Mouse (Mus musculus) heart, embryonic 14.5 days (tissue): ENCODE data around the gene Cst9. TPM values are rescaled to one million over a fixed set of nuclear protein-coding genes. Genes with fewer than 3 reads are reported as not detected.

Experiments
- ATAC-seq: fragments of 200-750 bp; cut with Nextera tagmentation; 2 replicates; pipeline ENCODE4 v1.8.0; 2017; ENCODE audit warnings: low read depth, moderate TSS enrichment; ENCODE audit not compliant: insufficient number of reproducible peaks, insufficient read depth, low FRiP score
- H3K27ac ChIP-seq, 2 experiments: fragments of 200-500 bp in 1 of 2; fragments of 300-500 bp in 1 of 2; sonication (generic) in 1 of 2; replicated peaks in 1 of 2; 2 replicates each; pipeline ENCODE4 v1.5.1; 2012 to 2014; ENCODE audit warnings: low read depth in 2 of 2, low read length in 2 of 2, control low read depth in 1 of 2, mild to moderate bottlenecking in 1 of 2, mixed read lengths in 1 of 2; ENCODE audit not compliant: control insufficient read depth in 1 of 2, insufficient read depth in 1 of 2
- H3K27me3 ChIP-seq: fragments of 300-500 bp; sonication (generic); 2 replicates; pipeline ENCODE4 v1.6.1; 2014; ENCODE audit warnings: mild to moderate bottlenecking, low read length, control low read depth; ENCODE audit not compliant: control insufficient read depth, insufficient read depth
- H3K36me3 ChIP-seq: fragments of 300-500 bp; sonication (generic); 2 replicates; pipeline ENCODE4 v1.6.1; 2014; ENCODE audit warnings: mild to moderate bottlenecking, control low read depth, low read length, mixed read lengths; ENCODE audit not compliant: control insufficient read depth, insufficient read depth
- H3K4me1 ChIP-seq, 2 experiments: fragments of 200-500 bp in 1 of 2; fragments of 300-500 bp in 1 of 2; sonication (generic) in 1 of 2; 2 replicates each; pipeline ENCODE4 v1.6.1; 2012 to 2014; ENCODE audit warnings: low read length in 2 of 2, control low read depth in 1 of 2, mixed read lengths in 1 of 2; ENCODE audit not compliant: control insufficient read depth in 2 of 2, insufficient read depth in 2 of 2
- H3K4me2 ChIP-seq: fragments of 300-500 bp; sonication (generic); 2 replicates; pipeline ENCODE4 v1.6.1; 2014; ENCODE audit warnings: mild to moderate bottlenecking, low read length
- H3K4me3 ChIP-seq, 2 experiments: fragments of 200-500 bp in 1 of 2; fragments of 300-500 bp in 1 of 2; sonication (generic) in 1 of 2; 2 replicates each; pipeline ENCODE4 v1.5.1; 2012 to 2014; ENCODE audit warnings: low read length in 2 of 2, mild to moderate bottlenecking in 2 of 2, control low read depth in 1 of 2, low read depth in 1 of 2, moderate library complexity in 1 of 2; ENCODE audit not compliant: control insufficient read depth in 1 of 2, insufficient read depth in 1 of 2
- H3K9ac ChIP-seq: fragments of 300-500 bp; sonication (generic); 2 replicates; pipeline ENCODE4 v1.6.1; 2014; ENCODE audit warnings: mild to moderate bottlenecking, low read length
- H3K9me3 ChIP-seq: fragments of 300-500 bp; sonication (generic); 2 replicates; pipeline ENCODE4 v1.6.1; 2016; ENCODE audit warnings: low read length, control low read depth; ENCODE audit not compliant: control insufficient read depth
- WGBS: fragments of 180-500 bp; shearing (Covaris S2); extraction: QIAGEN DNeasy Blood & Tissue Kit; methylation state at CpG from one replicate; pipeline ENCODE4 v1.1.7; 2014; 5-methylcytosine and 5-hydroxymethylcytosine counted together
- polyA plus RNA-seq: library from polyadenylated mRNA; unstranded; fragments of >200 nt; fragmentation: Nextera tagmentation; extraction: Ambion mirVana; gene quantifications from 2 replicates; pipeline ENCODE4 v1.2.1, GENCODE M21; 2014

Cst9 gene
- polyA plus RNA-seq, 1 experiment from 2014 or later = 6.8 TPM

- Histone ChIP-seq H3K4me1 (peaks cover 0 to 9% of the 10 kb centered on the region in 2 experiments; a peak in 1 of 4 replicates), H3K9ac (no peak within 1 kb of the TSS), H3K4me3 (no peak within 1 kb of the TSS), H3K27ac (peak within 1 kb of the TSS; percentile 17 to 74), H3K36me3 (no peaks in the 10 kb centered on the region), H3K27me3 (no peaks in the 10 kb centered on the region), H3K9me3 (no peaks in the 10 kb centered on the region), H3K4me2 (peak within 1 kb of the TSS; percentile 31; the same call in 1 of the 2 replicates)
- peak; percentile 75; the same call in 1 of the 2 replicates for ATAC-seq
- 6% methylated on average over 2 of the region's 2 CpGs for WGBS
Observed at GRCm38 (mm10) chr2:148864966-148865365, 30.0 kb downstream of the Cst9 start, which contains the start of gene 9230104L09Rik. TSS of gene 9230104L09Rik (minus strand) at chr2:148865038.

GRCm38 (mm10) chr2:148868959-148869358 is 34.0 kb downstream of the Cst9 start:
- 69% methylated on average over 1 of the region's 1 CpGs for WGBS
- H3K36me3 ChIP-seq = peaks cover 22% of the 10 kb centered on the region

GRCm38 (mm10) chr2:148870526-148870925 is 35.6 kb downstream of the Cst9 start:
- ATAC-seq = no peak
- no peak overlapping the region for H3K9ac ChIP-seq
- no peak overlapping the region for H3K4me2 ChIP-seq
- peaks cover 15 to 24% of the 10 kb centered on the region in 2 experiments for H3K4me1 ChIP-seq
- 79% methylated on average over 3 of the region's 3 CpGs for WGBS
- no peaks in the 10 kb centered on the region for H3K27me3 ChIP-seq
- H3K27ac ChIP-seq = no peak overlapping the region
- peaks cover 22% of the 10 kb centered on the region for H3K36me3 ChIP-seq
- no peaks in the 10 kb centered on the region for H3K9me3 ChIP-seq
- H3K4me3 ChIP-seq = no peak overlapping the region

More at GRCm38 (mm10) chr2:148868959-148869358, 34.0 kb downstream of the Cst9 start:
- H3K9me3 ChIP-seq = no peaks in the 10 kb centered on the region
- no peak for ATAC-seq
- H3K27ac ChIP-seq = no peak overlapping the region
- no peak overlapping the region for H3K9ac ChIP-seq
- no peaks in the 10 kb centered on the region for H3K27me3 ChIP-seq
- no peak overlapping the region for H3K4me2 ChIP-seq
- H3K4me3 ChIP-seq = no peak overlapping the region
- H3K4me1 ChIP-seq = peaks cover 10 to 27% of the 10 kb centered on the region in 2 experiments

- ATAC-seq = no peak
- Histone ChIP-seq H3K27me3 (no peaks in the 10 kb centered on the region), H3K4me3 (peak overlapping the region; percentile 74 to 88; a peak in 2 of 4 replicates), H3K36me3 (peaks cover 22% of the 10 kb centered on the region), H3K4me1 (peaks cover 25 to 41% of the 10 kb centered on the region in 2 experiments), H3K4me2 (peak overlapping the region; percentile 78), H3K9me3 (no peaks in the 10 kb centered on the region), H3K27ac (peak overlapping the region; percentile 66 to 92), H3K9ac (peak overlapping the region; percentile 91)
- 34% methylated on average over 4 of the region's 4 CpGs for WGBS
Observed at GRCm38 (mm10) chr2:148872860-148873259, 37.9 kb downstream of the Cst9 start.

- no peak for ATAC-seq
- Histone ChIP-seq H3K27me3 (no peaks in the 10 kb centered on the region), H3K4me2 (peak overlapping the region; percentile 78), H3K9me3 (no peaks in the 10 kb centered on the region), H3K4me3 (peak overlapping the region; percentile 74 to 88), H3K4me1 (peaks cover 32 to 54% of the 10 kb centered on the region in 2 experiments), H3K36me3 (peaks cover 22% of the 10 kb centered on the region), H3K27ac (peak overlapping the region; percentile 35 to 92; a peak in 3 of 4 replicates), H3K9ac (peak overlapping the region; percentile 91)
- 11% methylated on average over 3 of the region's 3 CpGs for WGBS
Observed at GRCm38 (mm10) chr2:148874224-148874616, 39.3 kb downstream of the Cst9 start.

- no peaks in the 10 kb centered on the region for H3K9me3 ChIP-seq
- ATAC-seq = peak; percentile 14; the same call in 1 of the 2 replicates
- peak overlapping the region; percentile 92 to 95 for H3K27ac ChIP-seq
- H3K27me3 ChIP-seq = no peaks in the 10 kb centered on the region
- H3K36me3 ChIP-seq = peaks cover 22% of the 10 kb centered on the region
- H3K9ac ChIP-seq = peak overlapping the region; percentile 91
- H3K4me1 ChIP-seq = peaks cover 35 to 58% of the 10 kb centered on the region in 2 experiments
- under 1% methylated on average over 34 of the region's 34 CpGs for WGBS
- peak overlapping the region; percentile 78 for H3K4me2 ChIP-seq
- H3K4me3 ChIP-seq = peak overlapping the region; percentile 74 to 88
Observed at GRCm38 (mm10) chr2:148874617-148875334, 39.8 kb downstream of the Cst9 start.

- H3K4me3 ChIP-seq = peak within 1 kb of the TSS; percentile 74 to 88
- peak within 1 kb of the TSS; percentile 78 for H3K4me2 ChIP-seq
- H3K9ac ChIP-seq = peak within 1 kb of the TSS; percentile 91
- no peaks in the 10 kb centered on the region for H3K9me3 ChIP-seq
- ATAC-seq = peak; percentile 91
- H3K4me1 ChIP-seq = peaks cover 35 to 58% of the 10 kb centered on the region in 2 experiments
- H3K27ac ChIP-seq = peak within 1 kb of the TSS; percentile 92 to 95
- no peaks in the 10 kb centered on the region for H3K27me3 ChIP-seq
- peaks cover 22% of the 10 kb centered on the region for H3K36me3 ChIP-seq
- WGBS = under 1% methylated on average over 19 of the region's 19 CpGs
Observed at GRCm38 (mm10) chr2:148875335-148875811, 40.4 kb downstream of the Cst9 start, which contains the start of gene Cst3. TSS of gene Cst3 (minus strand) at chr2:148875692.
